Comparison of ENCODE assay signal across 40 mouse cellular contexts in the genomic region with DNA sequence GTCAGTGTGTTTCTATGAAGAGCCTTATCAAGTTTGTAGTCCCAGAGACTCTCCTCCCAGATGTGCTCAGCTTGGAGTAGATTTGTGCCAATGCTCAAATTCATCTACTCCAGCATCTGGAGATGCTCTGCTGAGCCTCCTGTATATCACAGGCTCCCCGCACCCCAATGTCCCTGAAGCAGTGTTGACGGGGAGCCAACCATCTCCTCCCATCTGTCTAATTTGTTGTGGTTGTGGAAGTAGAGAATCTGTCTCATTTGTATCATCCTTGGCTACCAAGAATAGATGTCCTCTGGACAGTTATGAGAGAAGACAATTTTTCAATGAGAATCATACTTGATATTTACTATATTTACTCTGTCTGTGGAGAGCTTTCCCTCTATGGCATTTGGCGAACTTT. TPM values are rescaled to one million over a fixed set of nuclear protein-coding genes. Genes with fewer than 3 reads are reported as not detected.
"Had no signal": no experiment of that assay in that cellular context is flagged by ENCODE, and none has a peak within 500 bp of the region (broad histone marks: within the 10 kb centered on the region; RNA-seq: fewer than 3 reads in every experiment).

No protein-coding gene starts in this region.

- DNase-seq: forebrain, postnatal 0 days; gastrocnemius, postnatal 14 days; gastrocnemius, postnatal 36 days; heart, adult 18-20 months; heart, postnatal 10 days; kidney, adult 11 months; kidney, adult 2 months; kidney, adult 9 months; kidney, postnatal 14 days; kidney, postnatal 36 days; liver; liver, embryonic 13.5 days had no signal

- H3K4me3 ChIP-seq: heart, embryonic 10.5 days; heart, embryonic 12.5 days; hindbrain, embryonic 13.5 days; hindbrain, embryonic 15.5 days; kidney, embryonic 15.5 days; left cerebral cortex, adult 2 months; limb, embryonic 10.5 days; limb, embryonic 12.5 days; liver, embryonic 13.5 days; liver, embryonic 15.5 days had no signal

- H3K27ac ChIP-seq: heart, embryonic 10.5 days; hindbrain, embryonic 13.5 days; hindbrain, embryonic 15.5 days; hindbrain, postnatal 0 days; kidney, embryonic 15.5 days; kidney, postnatal 0 days; left cerebral cortex, adult 2 months; limb, embryonic 10.5 days; limb, embryonic 12.5 days; liver, embryonic 13.5 days; liver, embryonic 15.5 days had no signal

RNA-seq across cellular contexts. Expression of a gene that starts 39.4 kb away (rescaled TPM):
- total RNA-seq: forebrain, postnatal 0 days; gastrocnemius, adult 18-20 months; gastrocnemius, adult 8-10 months; gastrocnemius, postnatal 14 days; gastrocnemius, postnatal 36 days; heart, adult 18-20 months; heart, adult 8-10 months; heart, postnatal 10 days; heart, postnatal 25 days; hematopoietic stem cell, adult 5-6 weeks; hindbrain, postnatal 0 days; layer of hippocampus, postnatal 10 days; layer of hippocampus, postnatal 25 days; left cerebral cortex, adult 2 months; left cerebral cortex, postnatal 14 days; left cerebral cortex, postnatal 36 days had no signal
- polyA plus RNA-seq: forebrain, postnatal 0 days; heart, embryonic 10.5 days; heart, embryonic 12.5 days; heart, embryonic 14.5 days; heart, embryonic 16.5 days; hindbrain, embryonic 11.5 days; hindbrain, embryonic 13.5 days; hindbrain, embryonic 15.5 days; hindbrain, postnatal 0 days; intestine, embryonic 14.5 days; intestine, embryonic 16.5 days; kidney, embryonic 15.5 days; kidney, postnatal 0 days; large intestine, adult 2 months; limb, embryonic 10.5 days; limb, embryonic 12.5 days; limb, embryonic 14.5 days; liver, embryonic 11.5 days; liver, embryonic 13.5 days; liver, embryonic 15.5 days had no signal
